Mouse (Mus musculus) lung, embryonic 14.5 days (tissue): ENCODE measurements around the gene Mef2b. TPM values are rescaled to one million over a fixed set of nuclear protein-coding genes. Genes with fewer than 3 reads are reported as not detected.
A peak's percentile ranks its signal among the peaks of the same experiment; 100 is the strongest.

Source experiments
- ATAC-seq: fragments of 200-750 bp; cut with Nextera tagmentation; 2 replicates; pipeline ENCODE4 v1.8.0; 2017; ENCODE audit warnings: mild to moderate bottlenecking, moderate TSS enrichment, moderate library complexity; ENCODE audit not compliant: insufficient read depth
- DNase-seq: peaks from one replicate; pipeline ENCODE4 v3.0.0-alpha.2; 2015
- H3K27ac ChIP-seq: fragments of 300-500 bp; sonication (generic); 2 replicates; pipeline ENCODE4 v1.5.1; 2014; ENCODE audit warnings: low read depth, mild to moderate bottlenecking, moderate library complexity
- H3K27me3 ChIP-seq: fragments of 300-500 bp; sonication (generic); 2 replicates; pipeline ENCODE4 v1.6.1; 2014; ENCODE audit warnings: low read length, control low read depth; ENCODE audit not compliant: insufficient read depth
- H3K36me3 ChIP-seq: fragments of 300-500 bp; sonication (generic); 2 replicates; pipeline ENCODE4 v1.6.1; 2014; ENCODE audit warnings: control low read depth; ENCODE audit not compliant: insufficient read depth
- H3K4me1 ChIP-seq: fragments of 300-500 bp; sonication (generic); 2 replicates; pipeline ENCODE4 v1.6.1; 2014; ENCODE audit warnings: antibody characterized with exemption, control low read depth; ENCODE audit not compliant: insufficient read depth
- H3K4me2 ChIP-seq: fragments of 300-500 bp; sonication (generic); 2 replicates; pipeline ENCODE4 v1.6.1; 2014; ENCODE audit warnings: mild to moderate bottlenecking
- H3K4me3 ChIP-seq: fragments of 300-500 bp; sonication (generic); 2 replicates; pipeline ENCODE4 v1.5.1; 2014; ENCODE audit warnings: low read depth, low read length
- H3K9ac ChIP-seq: fragments of 300-500 bp; sonication (generic); 2 replicates; pipeline ENCODE4 v1.6.1; 2014
- H3K9me3 ChIP-seq: fragments of 300-500 bp; sonication (generic); 2 replicates; pipeline ENCODE4 v1.6.1; 2016; ENCODE audit warnings: low read depth, low read length, control low read depth
- CTCF ChIP-seq: IDR thresholded peaks from 2 replicates; pipeline ENCODE4 v1.5.1; 2016; ENCODE audit warnings: antibody characterized with exemption, low read depth
- WGBS: fragments of 180-500 bp; shearing (Covaris S2); extraction: QIAGEN DNeasy Blood & Tissue Kit; methylation state at CpG from one replicate; pipeline ENCODE4 v1.1.7; 2014; 5-methylcytosine and 5-hydroxymethylcytosine counted together
- polyA plus RNA-seq: library from polyadenylated mRNA; unstranded; fragments of >200 nt; fragmentation: Nextera tagmentation; extraction: Ambion mirVana; gene quantifications from 2 replicates; pipeline ENCODE4 v1.2.1, GENCODE M21; 2014

The Mef2b gene
- polyA plus RNA-seq, 1 experiment from 2014 or later = 0.28 TPM

DNA sequence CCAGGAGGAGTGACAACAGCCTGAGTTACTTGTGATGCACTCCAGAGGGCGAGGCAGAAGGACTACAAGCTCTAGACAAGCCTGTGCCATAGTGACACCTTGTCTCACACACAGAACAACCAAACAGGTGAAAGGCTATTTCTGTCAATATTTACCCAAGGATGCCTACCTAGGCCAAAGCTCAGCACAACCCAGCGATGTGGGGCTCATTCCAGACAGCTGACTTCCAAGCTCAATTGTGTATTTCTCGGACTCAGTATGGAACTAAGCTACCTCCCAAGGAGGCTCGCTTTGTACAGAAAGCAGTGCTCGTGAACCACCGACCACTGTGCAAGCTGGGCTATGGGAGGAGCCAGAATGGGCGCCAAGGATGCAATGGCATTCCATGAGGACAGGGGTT lies 58.1 kb downstream of the Mef2b start:
- H3K4me2 ChIP-seq = no peak overlapping the region
- H3K9ac ChIP-seq = no peak overlapping the region
- peaks cover 3% of the 10 kb centered on the region; the same call in 1 of the 2 replicates for H3K4me1 ChIP-seq
- no peak for DNase-seq
- 33% methylated on average over 7 of the region's 7 CpGs for WGBS
- TF ChIP-seq CTCF = no peak
- no peaks in the 10 kb centered on the region for H3K9me3 ChIP-seq
- no peaks in the 10 kb centered on the region for H3K36me3 ChIP-seq
- no peak for ATAC-seq
- H3K4me3 ChIP-seq = no peak overlapping the region
- H3K27me3 ChIP-seq = no peaks in the 10 kb centered on the region
- no peak overlapping the region for H3K27ac ChIP-seq

DNA sequence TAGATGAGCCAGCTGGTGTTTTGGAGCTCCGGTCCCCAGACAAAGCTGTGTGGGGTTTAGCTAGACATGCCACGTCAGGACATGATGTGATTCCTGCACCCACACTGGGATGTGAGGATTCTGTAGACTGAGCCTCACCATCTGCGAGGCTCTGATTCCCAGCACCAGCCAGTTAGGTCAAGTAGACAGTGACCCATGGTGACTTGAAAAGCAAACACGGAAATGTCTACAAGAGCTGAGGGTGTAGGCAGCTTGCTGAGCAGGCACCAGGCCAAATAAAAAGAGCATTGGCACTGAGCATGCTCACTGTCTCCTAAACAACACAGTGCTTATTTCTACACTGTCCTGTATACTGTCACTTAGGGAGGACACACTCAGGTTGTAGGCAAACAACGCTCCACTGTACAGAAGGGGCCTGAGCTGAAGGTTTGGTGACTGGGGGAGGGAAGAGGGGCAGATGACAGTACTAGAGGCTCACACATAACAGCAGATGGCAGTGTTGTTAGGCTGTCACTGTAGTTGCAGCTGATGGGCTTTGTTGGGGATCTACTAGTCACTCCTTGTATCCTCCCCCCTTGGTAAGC lies 60.7 kb downstream of the Mef2b start:
- no peak overlapping the region for H3K4me2 ChIP-seq
- DNase-seq (peak; percentile 49), ATAC-seq (peak; percentile 45)
- peak; percentile 55 for TF ChIP-seq CTCF
- no peaks in the 10 kb centered on the region for H3K36me3 ChIP-seq
- H3K27me3 ChIP-seq = no peaks in the 10 kb centered on the region
- H3K4me3 ChIP-seq = no peak overlapping the region
- no peaks in the 10 kb centered on the region for H3K9me3 ChIP-seq
- WGBS = 41% methylated on average over 5 of the region's 5 CpGs
- no peak overlapping the region for H3K9ac ChIP-seq
- H3K27ac ChIP-seq = no peak overlapping the region
- peaks cover 3% of the 10 kb centered on the region; the same call in 1 of the 2 replicates for H3K4me1 ChIP-seq

DNA sequence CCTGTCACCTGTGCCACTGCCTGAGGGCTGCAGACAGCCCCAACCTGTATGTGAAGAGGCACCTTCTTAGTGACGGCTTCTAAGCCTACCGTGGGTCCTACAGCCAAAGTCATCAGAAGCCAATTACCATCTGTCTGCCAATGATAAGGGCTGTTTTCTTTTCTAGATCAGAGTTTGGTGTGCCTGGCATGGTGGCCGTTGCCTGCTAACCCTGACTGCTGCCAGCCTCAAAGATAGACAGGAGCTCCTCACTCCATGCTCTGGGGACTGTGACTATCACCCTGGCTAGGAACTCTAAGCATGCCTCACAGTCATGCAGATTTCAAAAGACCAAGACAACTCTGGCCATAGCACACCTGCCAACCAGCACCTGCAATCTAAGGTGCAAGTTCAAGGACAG lies 61.9 kb downstream of the Mef2b start:
- ATAC-seq = no peak
- no peaks in the 10 kb centered on the region for H3K36me3 ChIP-seq
- no peaks in the 10 kb centered on the region for H3K9me3 ChIP-seq
- H3K27me3 ChIP-seq = no peaks in the 10 kb centered on the region
- no peak overlapping the region for H3K9ac ChIP-seq
- no peak overlapping the region for H3K27ac ChIP-seq
- H3K4me2 ChIP-seq = no peak overlapping the region
- no peak for DNase-seq
- no peak for TF ChIP-seq CTCF
- peaks cover 3% of the 10 kb centered on the region; the same call in 1 of the 2 replicates for H3K4me1 ChIP-seq
- H3K4me3 ChIP-seq = no peak overlapping the region
- 63% methylated on average over 3 of the region's 3 CpGs for WGBS

DNA sequence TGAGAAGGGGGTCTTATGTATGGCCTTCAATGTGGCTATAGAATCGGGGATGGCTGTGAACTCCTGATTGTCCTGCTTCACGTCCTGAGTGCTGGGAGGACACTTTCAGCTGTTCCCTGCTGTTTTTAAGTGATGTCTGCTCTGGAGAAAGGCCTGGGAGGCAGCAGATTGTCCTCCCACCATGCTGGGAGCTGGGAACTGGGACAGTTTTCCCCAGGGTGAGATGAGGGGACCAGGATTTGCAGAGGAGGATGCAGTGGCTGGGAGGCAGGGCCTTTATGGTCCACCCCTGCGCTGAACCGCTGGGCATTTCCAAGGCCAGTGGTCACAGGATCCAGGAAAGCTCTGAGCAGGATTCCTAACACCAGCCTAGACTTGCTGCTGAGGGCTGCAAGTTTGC lies 63.6 kb downstream of the Mef2b start:
- ATAC-seq (no peak), DNase-seq (no peak)
- no peak overlapping the region for H3K4me3 ChIP-seq
- 67% methylated on average over 4 of the region's 4 CpGs for WGBS
- peaks cover 3% of the 10 kb centered on the region; the same call in 1 of the 2 replicates for H3K4me1 ChIP-seq
- no peaks in the 10 kb centered on the region for H3K27me3 ChIP-seq
- H3K27ac ChIP-seq = no peak overlapping the region
- no peak overlapping the region for H3K9ac ChIP-seq
- no peaks in the 10 kb centered on the region for H3K9me3 ChIP-seq
- H3K4me2 ChIP-seq = no peak overlapping the region
- H3K36me3 ChIP-seq = no peaks in the 10 kb centered on the region
- TF ChIP-seq CTCF = no peak

DNA sequence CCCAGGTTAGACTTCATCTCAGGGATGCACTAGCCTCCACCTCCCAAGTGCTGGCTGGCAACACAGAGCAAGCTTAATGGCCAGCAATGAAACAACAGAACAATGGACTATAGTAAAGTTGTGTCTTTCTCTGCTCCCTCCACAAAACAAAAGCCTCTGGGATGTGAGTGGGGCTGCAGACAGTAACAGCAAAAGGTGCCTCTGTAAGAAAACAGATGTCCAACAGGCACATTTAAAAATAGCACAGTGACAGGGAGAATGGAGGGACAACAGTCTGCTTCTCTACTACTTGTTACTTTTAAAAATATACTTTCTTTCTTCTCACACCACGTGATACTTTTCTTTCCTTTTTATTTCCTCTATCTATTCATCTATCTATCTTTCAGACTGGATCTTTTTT lies 65.2 kb downstream of the Mef2b start:
- no peak for DNase-seq

DNA sequence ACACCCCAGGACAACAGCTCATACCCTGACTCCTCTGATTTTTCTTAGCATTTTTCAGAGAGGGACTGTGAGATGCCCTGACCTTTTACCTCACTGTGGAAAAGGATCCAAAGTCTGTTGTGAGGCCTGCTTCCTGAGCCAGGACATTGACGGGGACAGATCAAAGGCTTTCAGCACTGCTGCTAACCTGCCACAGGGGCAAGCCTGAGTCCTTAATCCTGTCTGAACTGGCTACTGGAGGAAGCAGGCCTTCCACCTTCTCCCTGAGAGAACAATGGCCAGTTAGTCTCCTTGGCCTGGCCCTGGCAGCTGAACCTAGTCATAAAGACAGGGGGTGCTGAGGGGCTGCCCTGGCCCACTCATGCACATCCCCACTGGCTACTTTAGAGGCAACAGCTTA lies 68.6 kb downstream of the Mef2b start:
- H3K27ac ChIP-seq = no peak overlapping the region
- no peak overlapping the region for H3K4me3 ChIP-seq
- H3K9me3 ChIP-seq = no peaks in the 10 kb centered on the region
- H3K4me2 ChIP-seq = no peak overlapping the region
- DNase-seq (no peak), ATAC-seq (no peak)
- no peak for TF ChIP-seq CTCF
- no peaks in the 10 kb centered on the region for H3K36me3 ChIP-seq
- WGBS = 30% methylated on average over 1 of the region's 1 CpGs
- no peaks in the 10 kb centered on the region for H3K4me1 ChIP-seq
- no peak overlapping the region for H3K9ac ChIP-seq
- H3K27me3 ChIP-seq = no peaks in the 10 kb centered on the region

More for the DNA sequence above, 65.2 kb downstream of the Mef2b start:
- Histone ChIP-seq H3K9me3 (no peaks in the 10 kb centered on the region), H3K4me2 (no peak overlapping the region), H3K4me1 (peaks cover 3% of the 10 kb centered on the region; the same call in 1 of the 2 replicates), H3K4me3 (no peak overlapping the region), H3K27me3 (no peaks in the 10 kb centered on the region), H3K9ac (no peak overlapping the region), H3K36me3 (no peaks in the 10 kb centered on the region), H3K27ac (no peak overlapping the region)
- WGBS = 68% methylated on average over 1 of the region's 1 CpGs
- no peak for TF ChIP-seq CTCF
- ATAC-seq = no peak

DNA sequence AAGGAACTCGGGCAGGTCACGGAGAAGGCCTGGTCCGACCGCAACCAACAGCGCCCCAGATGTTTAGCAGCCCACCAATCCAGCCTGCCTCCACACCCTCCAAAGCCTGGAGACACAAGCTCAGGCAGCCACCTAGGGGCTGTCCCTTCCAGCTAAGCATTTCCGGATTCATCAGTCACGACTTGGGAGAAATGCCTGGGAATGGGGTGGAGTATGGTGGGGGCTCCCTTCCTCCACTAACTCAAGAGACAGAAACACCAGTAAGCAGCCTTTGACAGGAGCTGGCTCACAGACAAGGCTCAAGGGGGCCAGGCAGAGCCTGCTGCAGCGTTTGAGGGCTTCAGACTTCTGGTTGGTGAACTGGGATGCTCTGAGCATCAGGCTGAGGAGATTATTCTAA lies 71.0 kb downstream of the Mef2b start:
- H3K4me2 ChIP-seq = peak overlapping the region; percentile 91
- H3K36me3 ChIP-seq = no peaks in the 10 kb centered on the region
- peak; percentile 42 for DNase-seq
- no peaks in the 10 kb centered on the region for H3K27me3 ChIP-seq
- TF ChIP-seq CTCF = no peak
- no peak overlapping the region for H3K4me3 ChIP-seq
- ATAC-seq = no peak
- 14% methylated on average over 8 of the region's 8 CpGs for WGBS
- H3K27ac ChIP-seq = no peak overlapping the region
- H3K4me1 ChIP-seq = no peaks in the 10 kb centered on the region
- H3K9ac ChIP-seq = no peak overlapping the region
- H3K9me3 ChIP-seq = no peaks in the 10 kb centered on the region
